23 mouse cellular contexts compared by ENCODE assay signal in genomic region chr2:25467606-25468303, GRCm38 (mm10). TPM values are rescaled to one million over a fixed set of nuclear protein-coding genes. Genes with fewer than 3 reads are reported as not detected.
A peak's percentile ranks its signal among the peaks of the same experiment; 100 is the strongest.
DNase-seq lines count a peak whose midpoint lies in the region; ATAC-seq and TF ChIP-seq lines count a peak whose summit lies in the region.
"Had no signal": no experiment of that assay in that cellular context is flagged by ENCODE, and none has a peak within 500 bp of the region (broad histone marks: within the 10 kb centered on the region; RNA-seq: fewer than 3 reads in every experiment).

No protein-coding gene starts in this region.

- no peaks in the 10 kb centered on the region for H3K27me3 ChIP-seq in cerebellum, adult 2 months (ENCODE audit: control insufficient read depth, insufficient read depth, low read length)
- H3K27me3 ChIP-seq in heart, embryonic 15.5 days, result no peaks in the 10 kb centered on the region
- H3K27me3 ChIP-seq in hindbrain, embryonic 14.5 days (ENCODE audit: control insufficient read depth, insufficient read depth, low read length), result no peaks in the 10 kb centered on the region
- H3K27me3 ChIP-seq: forebrain, embryonic 12.5 days; intestine, embryonic 15.5 days; kidney, embryonic 15.5 days; neural tube, embryonic 13.5 days had no signal

- 75% methylated on average over 14 of the region's 14 CpGs for WGBS in cerebellum, adult 2 months
- 58% methylated on average over 14 of the region's 14 CpGs for WGBS in heart, embryonic 15.5 days
- WGBS in hindbrain, embryonic 14.5 days, result 77% methylated on average over 14 of the region's 14 CpGs

- H3K9me3 ChIP-seq in heart, embryonic 15.5 days (replicated peaks), result no peaks in the 10 kb centered on the region
- no peaks in the 10 kb centered on the region for H3K9me3 ChIP-seq in hindbrain, embryonic 14.5 days (ENCODE audit: control insufficient read depth, low read length)
- H3K9me3 ChIP-seq: forebrain, embryonic 12.5 days; hindbrain, embryonic 12.5 days; intestine, embryonic 15.5 days; kidney, embryonic 15.5 days; neural tube, embryonic 13.5 days had no signal

- peak overlapping the region; percentile 28; the same call in 1 of the 2 replicates for H3K4me2 ChIP-seq in heart, embryonic 15.5 days
- no peak overlapping the region for H3K4me2 ChIP-seq in hindbrain, embryonic 14.5 days (replicated peaks)
- H3K4me2 ChIP-seq: forebrain, embryonic 12.5 days; hindbrain, embryonic 12.5 days; kidney, embryonic 15.5 days; neural tube, embryonic 13.5 days had no signal

- H3K4me1 ChIP-seq in cerebellum, adult 2 months (ENCODE audit: control insufficient read depth, insufficient read depth, low read length), result peaks cover 64% of the 10 kb centered on the region
- peaks cover 38% of the 10 kb centered on the region for H3K4me1 ChIP-seq in heart, embryonic 15.5 days (replicated peaks)
- H3K4me1 ChIP-seq in hindbrain, embryonic 14.5 days (replicated peaks; ENCODE audit: control insufficient read depth, insufficient read depth, low read length), result peaks cover 5% of the 10 kb centered on the region; the same call in 1 of the 2 replicates

- no peaks in the 10 kb centered on the region for H3K36me3 ChIP-seq in heart, embryonic 15.5 days
- no peaks in the 10 kb centered on the region for H3K36me3 ChIP-seq in hindbrain, embryonic 14.5 days (replicated peaks; ENCODE audit: control insufficient read depth, insufficient read depth)
- H3K36me3 ChIP-seq: forebrain, embryonic 12.5 days; hindbrain, embryonic 12.5 days; intestine, embryonic 15.5 days; kidney, embryonic 15.5 days; neural tube, embryonic 13.5 days had no signal

- TF ChIP-seq CTCF in cerebellum, adult 2 months (IDR thresholded peaks at IDR 0.05; ENCODE audit: borderline replicate concordance, insufficient read depth, low read depth, low read length), result no peak

- H3K9ac ChIP-seq in heart, embryonic 15.5 days, result no peak overlapping the region; the same call in 1 of the 2 replicates
- H3K9ac ChIP-seq in hindbrain, embryonic 14.5 days, result no peak overlapping the region
- H3K9ac ChIP-seq: forebrain, embryonic 12.5 days; hindbrain, embryonic 12.5 days; intestine, embryonic 15.5 days; kidney, embryonic 15.5 days; liver, postnatal 0 days; neural tube, embryonic 13.5 days had no signal

- no peak for DNase-seq in cerebellum, adult 2 months
- DNase-seq in cerebellum, adult 18-20 months, result no peak
- no peak for DNase-seq in heart, postnatal 25 days (ENCODE audit: low spot score)
- peak; percentile 83 for DNase-seq in Muller cell, postnatal 12 days (ENCODE audit: inconsistent ontology term)
- DNase-seq in retina, postnatal 7 days (ENCODE audit: low read depth, low spot score), result peak; percentile 57
- no peak for DNase-seq in right cerebral cortex, adult 18-20 months
- no peak for DNase-seq in hindbrain, embryonic 14.5 days (ENCODE audit: low spot score)
- DNase-seq: adrenal gland, adult 8-10 months; cerebellum, adult 8-10 months; embryo, embryonic 11 days; gastrocnemius, postnatal 25 days; liver; liver, postnatal 0 days; lung, postnatal 14 days had no signal

- H3K4me3 ChIP-seq in cerebellum, adult 2 months (replicated peaks; ENCODE audit: insufficient read depth, low read depth, low read length), result no peak overlapping the region
- no peak overlapping the region for H3K4me3 ChIP-seq in heart, embryonic 15.5 days
- no peak overlapping the region for H3K4me3 ChIP-seq in hindbrain, embryonic 14.5 days (replicated peaks; ENCODE audit: low read length)
- H3K4me3 ChIP-seq: forebrain, embryonic 12.5 days; hindbrain, embryonic 12.5 days; intestine, embryonic 15.5 days; kidney, embryonic 15.5 days; neural tube, embryonic 13.5 days had no signal

- H3K27ac ChIP-seq in cerebellum, adult 2 months (ENCODE audit: insufficient read depth, low read length), result peak overlapping the region; percentile 11; the same call in 1 of the 2 replicates
- peak overlapping the region; percentile 96 for H3K27ac ChIP-seq in heart, embryonic 15.5 days
- H3K27ac ChIP-seq in hindbrain, embryonic 14.5 days, result no peak overlapping the region
- H3K27ac ChIP-seq: forebrain, embryonic 12.5 days; hindbrain, embryonic 12.5 days; intestine, embryonic 15.5 days; kidney, embryonic 15.5 days; neural tube, embryonic 13.5 days had no signal

- intact Hi-C loops in heart, postnatal 25 days (cut with DNase I), result no loop called here

- ATAC-seq in heart, embryonic 15.5 days (replicated peaks; ENCODE audit: insufficient number of reproducible peaks, insufficient read depth, low FRiP score, low read depth), result no peak
- ATAC-seq in hindbrain, embryonic 14.5 days (ENCODE audit: low FRiP score), result no peak
- ATAC-seq: liver, postnatal 0 days had no signal

- TF ChIP-seq POLR2A in cerebellum, adult 2 months (IDR thresholded peaks at IDR 0.05; ENCODE audit: borderline replicate concordance, insufficient read depth, low read length), result no peak

RNA-seq across cellular contexts. Expression of gene Ptgds, which starts 2.1 kb away (rescaled TPM):
- 2,130 and 2,485 TPM in 2 replicates for polyA plus RNA-seq in cerebellum, adult 2 months (2012; rRNA removed)
- 107 and 134 TPM in 2 replicates for polyA plus RNA-seq in heart, embryonic 15.5 days (2015; fragmentation: Nextera tagmentation; extraction: Ambion mirVana)
- 100 to 1,000 TPM; 117 to 160 TPM for total RNA-seq in heart, postnatal 25 days (2021)
- 230 and 390 TPM in 2 replicates for polyA plus RNA-seq in hindbrain, embryonic 14.5 days (2014; fragmentation: Nextera tagmentation; extraction: Ambion mirVana)
- total RNA-seq: gastrocnemius, postnatal 25 days; megakaryocyte-erythroid progenitor cell, adult 5-6 weeks had no signal

RNA-seq across cellular contexts. Expression of gene Paxx, which starts 6.9 kb away (rescaled TPM):
- polyA plus RNA-seq in cerebellum, adult 2 months (2012; rRNA removed), result 196 and 230 TPM in 2 replicates
- 31.1 and 38.0 TPM in 2 replicates for polyA plus RNA-seq in heart, embryonic 15.5 days (2015; fragmentation: Nextera tagmentation; extraction: Ambion mirVana)
- total RNA-seq in heart, postnatal 25 days (2021), result 10 to 100 TPM; 17.4 to 20.8 TPM
- polyA plus RNA-seq in hindbrain, embryonic 14.5 days (2014; fragmentation: Nextera tagmentation; extraction: Ambion mirVana), result 93.1 and 109 TPM in 2 replicates

RNA-seq across cellular contexts. Expression of gene Clic3, which starts 11.1 kb away (rescaled TPM):
- polyA plus RNA-seq in cerebellum, adult 2 months (2012; rRNA removed), result 0.84 and 2.8 TPM in 2 replicates
- 6.1 and 9.6 TPM in 2 replicates for polyA plus RNA-seq in heart, embryonic 15.5 days (2015; fragmentation: Nextera tagmentation; extraction: Ambion mirVana)
- 1 to 10 TPM; 2.4 to 3.6 TPM for total RNA-seq in heart, postnatal 25 days (2021)
- 2.2 and 2.6 TPM in 2 replicates for polyA plus RNA-seq in hindbrain, embryonic 14.5 days (2014; fragmentation: Nextera tagmentation; extraction: Ambion mirVana)
- total RNA-seq: adrenal gland, adult 8-10 months; megakaryocyte-erythroid progenitor cell, adult 5-6 weeks had no signal

RNA-seq across cellular contexts. Expression of gene Lcn12, which starts 26.0 kb away (rescaled TPM):
- polyA plus RNA-seq in cerebellum, adult 2 months (2012; rRNA removed), result not detected in 2 replicates
- not detected in 2 replicates for polyA plus RNA-seq in heart, embryonic 15.5 days (2015; fragmentation: Nextera tagmentation; extraction: Ambion mirVana)
- not detected for total RNA-seq in heart, postnatal 25 days (2021)
- not detected in 2 replicates for polyA plus RNA-seq in hindbrain, embryonic 14.5 days (2014; fragmentation: Nextera tagmentation; extraction: Ambion mirVana)
- total RNA-seq: adrenal gland, adult 8-10 months; gastrocnemius, postnatal 25 days; left cerebral cortex, postnatal 36 days; megakaryocyte-erythroid progenitor cell, adult 5-6 weeks had no signal
- polyA plus RNA-seq: forebrain, embryonic 12.5 days; frontal cortex, adult 2 months; hindbrain, embryonic 12.5 days; intestine, embryonic 15.5 days; kidney, embryonic 15.5 days; liver, postnatal 0 days; neural tube, embryonic 13.5 days had no signal

RNA-seq across cellular contexts. Expression of gene Fbxw5, which starts 32.8 kb away (rescaled TPM):
- polyA plus RNA-seq in cerebellum, adult 2 months (2012; rRNA removed), result 54.7 and 59.4 TPM in 2 replicates
- polyA plus RNA-seq in heart, embryonic 15.5 days (2015; fragmentation: Nextera tagmentation; extraction: Ambion mirVana), result 72.6 and 94.1 TPM in 2 replicates
- 10 to 100 TPM; 85.7 to 91.2 TPM for total RNA-seq in heart, postnatal 25 days (2021)
- polyA plus RNA-seq in hindbrain, embryonic 14.5 days (2014; fragmentation: Nextera tagmentation; extraction: Ambion mirVana), result 116 and 118 TPM in 2 replicates

Comparison
In these comparisons a context has a peak if more than half of its experiments do, and no peak if none do; other contexts are left out.
1. DNase-seq: peak in Muller cell, postnatal 12 days (single experiment) and retina, postnatal 7 days (single experiment); none in cerebellum, adult 2 months (0 of 2), cerebellum, adult 18-20 months (0 of 2), heart, postnatal 25 days (single experiment), right cerebral cortex, adult 18-20 months (single experiment) and hindbrain, embryonic 14.5 days (single experiment).